10 mouse cellular contexts compared by ENCODE assay signal in genomic region chr1:92099964-92100363, GRCm38 (mm10).
DNase-seq lines count a peak whose midpoint lies in the region; ATAC-seq and TF ChIP-seq lines count a peak whose summit lies in the region.
"Had no signal": no experiment of that assay in that cellular context is flagged by ENCODE, and none has a peak within 500 bp of the region (broad histone marks: within the 10 kb centered on the region; RNA-seq: fewer than 3 reads in every experiment).

No protein-coding gene starts in this region.

- no peak for DNase-seq in forebrain, embryonic 14.5 days (ENCODE audit: low spot score)
- peak; percentile 52 for DNase-seq in left cerebral cortex, adult 11 months (ENCODE audit: low spot score)
- no peak for DNase-seq in left cerebral cortex, postnatal 4 days
- DNase-seq in layer of hippocampus, adult 2 months (ENCODE audit: low spot score in 2 of 2): peak; percentile 53 to 66
- DNase-seq in right cerebral cortex, postnatal 10 days (ENCODE audit: low spot score in 2 of 2): peak; percentile 60 to 73
- no peak for DNase-seq in kidney, postnatal 14 days
- DNase-seq: kidney, postnatal 4 days had no signal

- no peak overlapping the region for H3K9ac ChIP-seq in forebrain, embryonic 14.5 days (ENCODE audit: low read length)
- no peak overlapping the region for H3K9ac ChIP-seq in forebrain, embryonic 12.5 days
- H3K9ac ChIP-seq: neural tube, embryonic 15.5 days had no signal

- peak; percentile 37; the same call in 1 of the 2 replicates for ATAC-seq in forebrain, embryonic 14.5 days
- ATAC-seq in forebrain, embryonic 12.5 days (ENCODE audit: low FRiP score): no peak
- no peak for ATAC-seq in erythroid progenitor cell, adult 5-6 weeks (replicated peaks; ENCODE audit: low FRiP score, poor library complexity, severe bottlenecking)

- H3K36me3 ChIP-seq in forebrain, embryonic 14.5 days (ENCODE audit: control insufficient read depth, insufficient read depth, low read length): no peaks in the 10 kb centered on the region
- no peaks in the 10 kb centered on the region for H3K36me3 ChIP-seq in forebrain, embryonic 12.5 days (replicated peaks)
- H3K36me3 ChIP-seq: neural tube, embryonic 15.5 days had no signal

- 72% methylated on average over 4 of the region's 4 CpGs for WGBS in forebrain, embryonic 14.5 days
- WGBS in forebrain, embryonic 12.5 days: 88% methylated on average over 4 of the region's 4 CpGs

- intact Hi-C loops in left cerebral cortex, postnatal 4 days (cut with DNase I): no loop called here

- no peak for TF ChIP-seq CTCF in layer of hippocampus, adult 2 months (conservative IDR thresholded peaks at IDR 0.05)

- no peaks in the 10 kb centered on the region for H3K27me3 ChIP-seq in forebrain, embryonic 14.5 days (replicated peaks; ENCODE audit: control insufficient read depth, insufficient read depth, low read length)
- H3K27me3 ChIP-seq in forebrain, embryonic 12.5 days: no peaks in the 10 kb centered on the region
- H3K27me3 ChIP-seq: neural tube, embryonic 15.5 days had no signal

- H3K4me3 ChIP-seq in forebrain, embryonic 14.5 days (ENCODE audit: low read depth, low read length): no peak overlapping the region
- no peak overlapping the region for H3K4me3 ChIP-seq in forebrain, embryonic 12.5 days (replicated peaks)
- no peak overlapping the region for H3K4me3 ChIP-seq in layer of hippocampus, adult 2 months
- H3K4me3 ChIP-seq: neural tube, embryonic 15.5 days had no signal

- no peak overlapping the region for H3K4me2 ChIP-seq in forebrain, embryonic 14.5 days (ENCODE audit: low read length)
- no peak overlapping the region for H3K4me2 ChIP-seq in forebrain, embryonic 12.5 days
- H3K4me2 ChIP-seq: neural tube, embryonic 15.5 days had no signal

- peaks cover 4% of the 10 kb centered on the region for H3K4me1 ChIP-seq in forebrain, embryonic 14.5 days (ENCODE audit: control insufficient read depth, insufficient read depth, low read length)
- peaks cover 10% of the 10 kb centered on the region for H3K4me1 ChIP-seq in forebrain, embryonic 12.5 days

- H3K9me3 ChIP-seq in forebrain, embryonic 14.5 days (replicated peaks; ENCODE audit: control insufficient read depth, low read length): no peaks in the 10 kb centered on the region
- no peaks in the 10 kb centered on the region for H3K9me3 ChIP-seq in forebrain, embryonic 12.5 days
- H3K9me3 ChIP-seq: neural tube, embryonic 15.5 days had no signal

- no peak overlapping the region for H3K27ac ChIP-seq in forebrain, embryonic 14.5 days (ENCODE audit: low read depth, low read length)
- H3K27ac ChIP-seq in forebrain, embryonic 12.5 days: no peak overlapping the region
- peak overlapping the region; percentile 90 for H3K27ac ChIP-seq in layer of hippocampus, adult 2 months
- H3K27ac ChIP-seq: neural tube, embryonic 15.5 days had no signal

Comparison
In these comparisons a context has a peak if more than half of its experiments do, and no peak if none do; other contexts are left out.
1. DNase-seq: peak in left cerebral cortex, adult 11 months (single experiment), layer of hippocampus, adult 2 months (2 of 2) and right cerebral cortex, postnatal 10 days (2 of 2); none in forebrain, embryonic 14.5 days (single experiment), left cerebral cortex, postnatal 4 days (single experiment) and kidney, postnatal 14 days (single experiment).